ENCODE assay signal across 13 mouse cellular contexts in the genomic region with DNA sequence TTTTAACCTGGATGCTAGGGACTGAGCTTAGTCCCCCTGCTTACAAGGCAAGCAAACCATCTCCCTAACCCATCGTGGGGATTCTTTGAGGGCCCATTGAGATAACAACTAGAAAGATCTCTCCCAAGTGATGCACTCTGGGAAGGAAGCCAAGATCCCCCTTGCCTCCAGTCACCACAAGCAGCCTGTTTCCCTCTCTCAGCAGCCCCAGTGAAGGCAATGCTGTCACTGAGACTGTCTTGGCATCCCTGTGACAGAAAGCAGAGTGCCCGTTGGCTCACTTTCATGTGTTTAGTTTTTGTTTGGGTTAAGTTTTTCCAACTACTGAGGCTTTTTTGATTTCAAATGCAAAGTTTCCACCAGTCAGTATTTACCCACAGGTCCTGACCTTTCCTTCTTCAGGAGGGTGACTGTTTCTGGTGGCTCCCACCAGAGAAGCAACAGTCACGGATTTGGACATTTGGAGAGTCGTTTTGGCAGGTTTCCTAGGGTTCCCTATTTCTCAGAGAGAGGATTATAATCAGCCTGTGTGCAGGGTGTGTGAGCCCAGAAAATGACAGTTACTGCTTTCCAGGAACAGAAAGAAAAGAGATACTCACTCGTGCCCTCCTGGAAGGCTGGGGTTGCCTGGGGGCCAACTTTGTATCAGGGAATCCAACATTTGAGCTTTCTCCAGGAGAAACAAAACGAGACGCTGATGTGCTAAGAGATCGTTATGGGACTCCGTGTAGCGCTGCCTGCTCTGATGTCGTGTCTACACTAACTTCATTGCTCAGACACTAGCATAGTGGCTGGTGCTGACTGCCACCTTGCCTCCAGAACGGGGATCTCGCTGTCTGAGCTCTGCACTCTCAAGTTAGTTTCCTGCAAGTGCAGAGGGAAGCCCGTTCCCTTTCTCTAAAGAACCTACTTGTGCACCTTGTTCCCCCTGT. TPM values are rescaled to one million over a fixed set of nuclear protein-coding genes. Genes with fewer than 3 reads are reported as not detected.
A peak's percentile ranks its signal among the peaks of the same experiment; 100 is the strongest.
DNase-seq lines count a peak whose midpoint lies in the region; ATAC-seq and TF ChIP-seq lines count a peak whose summit lies in the region.
"Had no signal": no experiment of that assay in that cellular context is flagged by ENCODE, and none has a peak within 500 bp of the region (broad histone marks: within the 10 kb centered on the region; RNA-seq: fewer than 3 reads in every experiment).

No protein-coding gene starts in this region.

- no peak for DNase-seq in heart, postnatal 0 days (ENCODE audit: low spot score)
- no peak for DNase-seq in heart, postnatal 14 days
- DNase-seq in lung, adult 2 months, result no peak
- peak; percentile 55 for DNase-seq in lung, postnatal 14 days
- no peak for DNase-seq in urinary bladder, postnatal 36 days (ENCODE audit: low spot score in 2 of 2)
- DNase-seq: cerebellum, adult 11-12 months; kidney, adult 11 months; thymus, postnatal 14 days had no signal

- H3K27ac ChIP-seq in heart, postnatal 0 days (ENCODE audit: low read depth), result no peak overlapping the region
- H3K27ac ChIP-seq in lung, embryonic 15.5 days, result peak overlapping the region; percentile 56
- peak overlapping the region; percentile 7; the same call in 1 of the 2 replicates for H3K27ac ChIP-seq in intestine, embryonic 15.5 days
- H3K27ac ChIP-seq: embryonic facial prominence, embryonic 12.5 days; midbrain, embryonic 12.5 days had no signal

- no peak overlapping the region for H3K4me3 ChIP-seq in heart, postnatal 0 days (ENCODE audit: low read depth, low read length)
- no peak overlapping the region for H3K4me3 ChIP-seq in lung, embryonic 15.5 days
- no peak overlapping the region for H3K4me3 ChIP-seq in lung, adult 2 months (replicated peaks; ENCODE audit: extremely low read depth, low read depth, low read length)
- no peak overlapping the region for H3K4me3 ChIP-seq in intestine, embryonic 15.5 days (replicated peaks)
- H3K4me3 ChIP-seq: embryonic facial prominence, embryonic 12.5 days; midbrain, embryonic 12.5 days had no signal

- 0 out of 2 replicates have a peak, but pooled peaks cover 4% of the 10 kb centered on the region for H3K4me1 ChIP-seq in heart, postnatal 0 days (ENCODE audit: control insufficient read depth, insufficient read depth)
- peaks cover 21% of the 10 kb centered on the region for H3K4me1 ChIP-seq in lung, embryonic 15.5 days
- no peaks in the 10 kb centered on the region for H3K4me1 ChIP-seq in lung, adult 2 months (ENCODE audit: control insufficient read depth, insufficient read depth, low read length)
- no peaks in the 10 kb centered on the region; the same call in 1 of the 2 replicates for H3K4me1 ChIP-seq in intestine, embryonic 15.5 days (replicated peaks)
- H3K4me1 ChIP-seq: embryonic facial prominence, embryonic 12.5 days; midbrain, embryonic 12.5 days had no signal

- H3K9ac ChIP-seq in heart, postnatal 0 days (replicated peaks; ENCODE audit: low read depth, low read length), result no peak overlapping the region
- no peak overlapping the region for H3K9ac ChIP-seq in lung, embryonic 15.5 days
- H3K9ac ChIP-seq in intestine, embryonic 15.5 days, result no peak overlapping the region
- H3K9ac ChIP-seq: embryonic facial prominence, embryonic 12.5 days; midbrain, embryonic 12.5 days had no signal

- WGBS in heart, postnatal 0 days, result 41% methylated on average over 14 of the region's 14 CpGs
- WGBS in lung, embryonic 15.5 days, result 41% methylated on average over 14 of the region's 14 CpGs
- 53% methylated on average over 14 of the region's 14 CpGs for WGBS in lung, adult 2 months
- 56% methylated on average over 14 of the region's 14 CpGs for WGBS in intestine, embryonic 15.5 days

- no peaks in the 10 kb centered on the region for H3K36me3 ChIP-seq in heart, postnatal 0 days (replicated peaks; ENCODE audit: control insufficient read depth, insufficient read depth, low read length)
- no peaks in the 10 kb centered on the region for H3K36me3 ChIP-seq in lung, embryonic 15.5 days
- no peaks in the 10 kb centered on the region for H3K36me3 ChIP-seq in intestine, embryonic 15.5 days
- H3K36me3 ChIP-seq: embryonic facial prominence, embryonic 12.5 days; midbrain, embryonic 12.5 days had no signal

- no peaks in the 10 kb centered on the region for H3K9me3 ChIP-seq in heart, postnatal 0 days (replicated peaks; ENCODE audit: control insufficient read depth, low read length)
- H3K9me3 ChIP-seq in lung, embryonic 15.5 days, result no peaks in the 10 kb centered on the region
- H3K9me3 ChIP-seq in intestine, embryonic 15.5 days, result no peaks in the 10 kb centered on the region
- H3K9me3 ChIP-seq: embryonic facial prominence, embryonic 12.5 days; midbrain, embryonic 12.5 days had no signal

- no peak for TF ChIP-seq POLR2A in lung, adult 2 months (IDR thresholded peaks at IDR 0.05; ENCODE audit: borderline replicate concordance, extremely low read depth, low read depth, low read length)

- peak overlapping the region; percentile 35 for H3K4me2 ChIP-seq in heart, postnatal 0 days (ENCODE audit: low read depth, low read length)
- peak overlapping the region; percentile 23; the same call in 1 of the 2 replicates for H3K4me2 ChIP-seq in lung, embryonic 15.5 days
- no peak overlapping the region for H3K4me2 ChIP-seq in intestine, embryonic 15.5 days (replicated peaks)
- H3K4me2 ChIP-seq: embryonic facial prominence, embryonic 12.5 days; liver, embryonic 11.5 days; midbrain, embryonic 12.5 days had no signal

- no peak for TF ChIP-seq EP300 in heart, postnatal 0 days (IDR thresholded peaks at IDR 0.05; ENCODE audit: low read depth)

- no peaks in the 10 kb centered on the region for H3K27me3 ChIP-seq in heart, postnatal 0 days (ENCODE audit: control insufficient read depth, insufficient read depth, low read length)
- H3K27me3 ChIP-seq in lung, embryonic 15.5 days, result no peaks in the 10 kb centered on the region
- no peaks in the 10 kb centered on the region for H3K27me3 ChIP-seq in intestine, embryonic 15.5 days (replicated peaks)
- H3K27me3 ChIP-seq: embryonic facial prominence, embryonic 12.5 days; midbrain, embryonic 12.5 days had no signal

- intact Hi-C loops in heart, postnatal 14 days (cut with DNase I), result no loop called here

- ATAC-seq in heart, postnatal 0 days (ENCODE audit: insufficient read depth, low read depth), result peak; percentile 36; the same call in 1 of the 2 replicates
- peak; percentile 92 for ATAC-seq in lung, embryonic 15.5 days (ENCODE audit: borderline replicate concordance, extremely low read depth, low FRiP score, low TSS enrichment)
- peak; percentile 51; the same call in 1 of the 2 replicates for ATAC-seq in intestine, embryonic 15.5 days

- no peak for TF ChIP-seq CTCF in heart, postnatal 0 days (IDR thresholded peaks at IDR 0.05; ENCODE audit: low read depth)
- no peak for TF ChIP-seq CTCF in lung, adult 2 months (IDR thresholded peaks at IDR 0.05; ENCODE audit: insufficient read depth, low read length)

RNA-seq across cellular contexts. Expression of a gene that starts 23.1 kb away (rescaled TPM):
- total RNA-seq in heart, postnatal 0 days (2014; rRNA removed; ENCODE audit: low replicate concordance), result 5.9 and 7.5 TPM in 2 replicates
- 3.9 and 4.2 TPM in 2 replicates for polyA plus RNA-seq in heart, postnatal 0 days (2015; fragmentation: Nextera tagmentation; extraction: Ambion mirVana)
- total RNA-seq in heart, postnatal 14 days (2021), result 1 to 10 TPM; 1.6 to 1.8 TPM
- 22.0 and 25.0 TPM in 2 replicates for polyA plus RNA-seq in lung, embryonic 15.5 days (2015; fragmentation: Nextera tagmentation; extraction: Ambion mirVana)
- polyA plus RNA-seq in lung, adult 2 months (2012; rRNA removed), result 1.5 and 1.6 TPM in 2 replicates
- polyA plus RNA-seq in intestine, embryonic 15.5 days (2015; fragmentation: Nextera tagmentation; extraction: Ambion mirVana), result 20.1 and 20.6 TPM in 2 replicates

Comparison
In these comparisons a context has a peak if more than half of its experiments do, and no peak if none do; other contexts are left out.
1. ATAC-seq: peak in every context shown above with its lines; median percentile 92 in lung, embryonic 15.5 days; 51 in intestine, embryonic 15.5 days; 36 in heart, postnatal 0 days.